Mouse (Mus musculus) liver, postnatal 0 days (tissue): ENCODE measurements around the gene Atp2a2. TPM values are rescaled to one million over a fixed set of nuclear protein-coding genes. Genes with fewer than 3 reads are reported as not detected.
"Not testable (repeated sequence)": the region's sequence is repeated elsewhere in the genome, so short reads cannot be mapped to it uniquely, and the experiment has no call there.

Source experiments
- ATAC-seq: fragments of 200-750 bp; cut with Nextera tagmentation; 2 replicates; pipeline ENCODE4 v1.8.0; 2017; ENCODE audit warnings: mild to moderate bottlenecking, moderate library complexity
- DNase-seq: peaks from one replicate; pipeline ENCODE4 v3.0.0-alpha.2; 2016
- H3K27ac ChIP-seq: fragments of 300-500 bp; sonication (generic); 2 replicates; pipeline ENCODE4 v1.5.1; 2014; ENCODE audit warnings: antibody characterized with exemption, moderate library complexity, mild to moderate bottlenecking, low read depth
- H3K27me3 ChIP-seq: fragments of 300-500 bp; sonication (generic); 2 replicates; pipeline ENCODE4 v1.6.1; 2014; ENCODE audit warnings: low read length, control low read depth, mixed read lengths; ENCODE audit not compliant: insufficient read depth
- H3K36me3 ChIP-seq: fragments of 300-500 bp; sonication (generic); replicated peaks from 2 replicates; pipeline ENCODE4 v1.6.1; 2014; ENCODE audit warnings: mild to moderate bottlenecking, control low read depth, low read length, moderate library complexity, mixed read lengths; ENCODE audit not compliant: insufficient read depth
- H3K4me1 ChIP-seq: fragments of 300-500 bp; sonication (generic); 2 replicates; pipeline ENCODE4 v1.6.1; 2014; ENCODE audit warnings: antibody characterized with exemption, mild to moderate bottlenecking, control low read depth; ENCODE audit not compliant: insufficient read depth
- H3K4me2 ChIP-seq: fragments of 300-500 bp; sonication (generic); 2 replicates; pipeline ENCODE4 v1.6.1; 2014; ENCODE audit warnings: low read depth, mild to moderate bottlenecking, low read length, moderate library complexity, mixed read lengths
- H3K4me3 ChIP-seq: fragments of 300-500 bp; sonication (generic); 2 replicates; pipeline ENCODE4 v1.5.1; 2014; ENCODE audit warnings: low read depth, low read length
- H3K9ac ChIP-seq: fragments of 300-500 bp; sonication (generic); replicated peaks from 2 replicates; pipeline ENCODE4 v1.6.1; 2014; ENCODE audit warnings: mild to moderate bottlenecking, moderate library complexity
- H3K9me3 ChIP-seq: fragments of 300-500 bp; sonication (generic); 2 replicates; pipeline ENCODE4 v1.6.1; 2016; ENCODE audit warnings: mild to moderate bottlenecking, control low read depth, low read length, mixed read lengths
- CTCF ChIP-seq: sonication (generic); IDR thresholded peaks from 2 replicates; pipeline ENCODE4 v1.5.1; 2016; ENCODE audit warnings: antibody characterized with exemption, low read depth
- EP300 ChIP-seq: IDR thresholded peaks from 2 replicates; pipeline ENCODE4 v1.6.1; 2016; ENCODE audit warnings: antibody characterized with exemption, low read depth, mild to moderate bottlenecking
- WGBS: fragments of 180-500 bp; shearing (Covaris S2); extraction: QIAGEN DNeasy Blood & Tissue Kit; methylation state at CpG from one replicate; pipeline ENCODE4 v1.1.7; 2014; ENCODE audit not compliant: insufficient replicate concordance; 5-methylcytosine and 5-hydroxymethylcytosine counted together
- polyA plus RNA-seq: library from polyadenylated mRNA; unstranded; fragments of >200 nt; fragmentation: Nextera tagmentation; extraction: Ambion mirVana; gene quantifications from 2 replicates; pipeline ENCODE4 v1.2.1, GENCODE M21; 2015

Gene Atp2a2
- polyA plus RNA-seq, 1 experiment from 2014 or later = 13.5 TPM

DNA sequence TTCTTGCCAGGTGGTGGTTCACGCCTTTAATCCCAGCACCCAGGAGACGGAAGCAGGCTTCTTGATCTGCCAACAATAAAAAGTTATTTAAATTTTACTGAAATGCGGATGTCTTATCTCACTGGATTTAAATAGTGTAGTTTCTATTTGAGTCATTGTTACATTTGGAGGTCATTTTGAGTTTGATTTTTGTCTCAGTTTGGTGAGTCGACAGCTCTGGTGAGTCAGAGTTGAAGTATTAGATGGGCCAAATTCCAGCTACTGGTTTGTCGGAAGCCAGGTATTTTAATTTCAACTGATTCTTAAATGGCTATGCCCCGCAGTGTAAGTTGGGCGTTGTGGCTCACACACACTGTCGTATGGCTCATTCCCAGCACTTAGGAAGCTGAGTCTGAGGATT, 70.8 kb downstream of the Atp2a2 start:
- peaks cover 73% of the 10 kb centered on the region for H3K36me3 ChIP-seq
- H3K9ac ChIP-seq = no peak overlapping the region
- no peak overlapping the region for H3K4me2 ChIP-seq
- H3K4me3 ChIP-seq = no peak overlapping the region
- H3K27ac ChIP-seq = no peak overlapping the region
- ATAC-seq (no peak), DNase-seq (no peak)
- TF ChIP-seq CTCF (no peak), EP300 (no peak)
- H3K4me1 ChIP-seq = no peaks in the 10 kb centered on the region
- H3K9me3 ChIP-seq = no peaks in the 10 kb centered on the region
- H3K27me3 ChIP-seq = no peaks in the 10 kb centered on the region
- 92% methylated on average over 8 of the region's 8 CpGs for whole genome bisulfite sequencing

DNA sequence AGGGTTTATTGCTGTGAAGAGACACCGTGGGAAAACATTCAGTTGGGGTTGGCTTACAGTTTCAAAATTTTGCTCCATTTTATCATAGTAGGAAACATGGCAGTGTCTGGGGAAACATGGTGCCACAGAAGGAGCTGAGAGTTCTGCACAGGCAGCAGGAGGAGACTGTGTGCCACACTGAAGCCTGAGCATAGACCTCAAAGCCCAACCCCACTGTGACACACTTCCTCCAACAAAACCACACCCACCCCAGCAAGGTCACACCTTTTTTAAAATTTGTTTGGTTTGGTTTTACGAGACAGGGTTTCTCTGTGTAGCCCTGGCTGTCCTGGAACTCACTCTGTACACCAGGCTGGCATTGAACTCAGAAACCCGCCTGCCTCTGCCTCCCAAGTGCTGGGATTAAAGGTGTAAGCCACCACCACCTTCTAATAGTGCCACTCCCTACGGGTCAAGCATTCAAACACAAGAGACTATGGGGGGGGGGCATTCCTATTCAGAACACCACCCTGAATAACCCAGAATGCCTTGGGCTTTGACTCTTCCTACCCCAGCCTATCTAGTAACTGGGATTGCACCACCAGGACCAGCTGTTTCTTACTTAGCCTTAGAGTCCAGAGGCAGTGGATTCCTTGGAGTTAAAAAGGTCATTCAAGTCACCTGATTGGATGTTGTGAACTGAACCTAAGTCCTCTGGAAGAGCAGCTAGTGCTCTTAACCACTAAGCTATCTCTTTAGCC, 71.8 kb downstream of the Atp2a2 start:
- TF ChIP-seq CTCF = no peak
- no peak for TF ChIP-seq EP300
- H3K4me2 ChIP-seq = no peak overlapping the region
- H3K4me3 ChIP-seq = no peak overlapping the region
- DNase-seq = no peak
- no peaks in the 10 kb centered on the region for H3K9me3 ChIP-seq
- H3K9ac ChIP-seq = no peak overlapping the region
- ATAC-seq = no peak
- no peaks in the 10 kb centered on the region for H3K4me1 ChIP-seq
- no peak overlapping the region for H3K27ac ChIP-seq
- H3K36me3 ChIP-seq = peaks cover 64% of the 10 kb centered on the region
- WGBS = 82% methylated on average over 4 of the region's 4 CpGs
- H3K27me3 ChIP-seq = no peaks in the 10 kb centered on the region

DNA sequence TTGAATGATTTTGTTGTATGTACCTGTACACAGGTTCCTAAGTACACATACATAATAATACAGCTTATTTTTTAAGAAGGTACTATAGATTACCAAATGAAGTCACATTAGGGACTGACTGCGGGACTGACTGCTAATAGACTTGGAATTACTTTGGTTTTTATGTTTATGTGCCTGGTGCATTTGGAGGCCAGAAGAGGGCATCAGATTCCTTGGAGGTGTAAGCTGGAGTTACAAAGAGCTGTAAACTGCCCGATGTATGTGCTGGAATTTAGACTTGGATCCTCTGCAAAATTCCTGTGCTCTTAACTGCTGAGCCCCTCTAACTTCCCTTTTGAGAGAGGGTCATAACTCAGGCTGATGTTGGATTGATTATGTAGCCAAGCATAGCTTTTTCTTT, 76.5 kb downstream of the Atp2a2 start:
- WGBS = 84% methylated on average over 2 of the region's 2 CpGs

DNA sequence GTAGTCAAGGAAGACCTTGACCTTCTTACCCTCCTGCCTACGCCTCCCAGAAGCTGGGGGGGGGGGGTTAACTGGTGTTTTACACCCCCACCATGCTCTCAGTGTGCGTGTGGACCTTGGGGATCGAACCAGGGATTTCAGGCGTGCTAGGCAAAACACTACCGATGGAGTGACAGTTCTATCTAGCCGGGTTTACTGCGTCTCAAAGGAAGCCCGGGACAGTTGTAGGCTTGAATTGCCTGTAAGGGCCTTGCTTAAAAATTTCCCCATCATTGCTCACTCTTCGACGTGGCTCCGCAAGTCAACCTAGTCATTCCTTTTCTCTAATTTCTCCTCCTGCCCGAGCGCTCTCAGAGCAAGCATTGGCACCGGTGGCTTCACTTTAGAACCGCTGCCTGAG, 78.9 kb downstream of the Atp2a2 start:
- DNase-seq (no peak), ATAC-seq (no peak)
- Histone ChIP-seq H3K36me3 (peaks cover 3% of the 10 kb centered on the region), H3K27me3 (no peaks in the 10 kb centered on the region), H3K4me3 (peak overlapping the region; percentile 80), H3K9me3 (no peaks in the 10 kb centered on the region), H3K4me1 (peaks cover 8% of the 10 kb centered on the region), H3K27ac (peak overlapping the region; percentile 77), H3K4me2 (peak overlapping the region; percentile 81), H3K9ac (peak overlapping the region; percentile 86)
- 21% methylated on average over 15 of the region's 15 CpGs for WGBS
- TF ChIP-seq EP300 (no peak), CTCF (no peak)

More for the DNA sequence above, 76.5 kb downstream of the Atp2a2 start:
- no peak overlapping the region for H3K27ac ChIP-seq
- no peak overlapping the region for H3K4me2 ChIP-seq
- H3K36me3 ChIP-seq = peaks cover 25% of the 10 kb centered on the region
- H3K4me1 ChIP-seq = peaks cover 8% of the 10 kb centered on the region
- no peak overlapping the region for H3K9ac ChIP-seq
- no peaks in the 10 kb centered on the region for H3K27me3 ChIP-seq
- TF ChIP-seq EP300 (no peak), CTCF (no peak)
- no peaks in the 10 kb centered on the region for H3K9me3 ChIP-seq
- ATAC-seq = no peak
- no peak for DNase-seq
- H3K4me3 ChIP-seq = no peak overlapping the region

DNA sequence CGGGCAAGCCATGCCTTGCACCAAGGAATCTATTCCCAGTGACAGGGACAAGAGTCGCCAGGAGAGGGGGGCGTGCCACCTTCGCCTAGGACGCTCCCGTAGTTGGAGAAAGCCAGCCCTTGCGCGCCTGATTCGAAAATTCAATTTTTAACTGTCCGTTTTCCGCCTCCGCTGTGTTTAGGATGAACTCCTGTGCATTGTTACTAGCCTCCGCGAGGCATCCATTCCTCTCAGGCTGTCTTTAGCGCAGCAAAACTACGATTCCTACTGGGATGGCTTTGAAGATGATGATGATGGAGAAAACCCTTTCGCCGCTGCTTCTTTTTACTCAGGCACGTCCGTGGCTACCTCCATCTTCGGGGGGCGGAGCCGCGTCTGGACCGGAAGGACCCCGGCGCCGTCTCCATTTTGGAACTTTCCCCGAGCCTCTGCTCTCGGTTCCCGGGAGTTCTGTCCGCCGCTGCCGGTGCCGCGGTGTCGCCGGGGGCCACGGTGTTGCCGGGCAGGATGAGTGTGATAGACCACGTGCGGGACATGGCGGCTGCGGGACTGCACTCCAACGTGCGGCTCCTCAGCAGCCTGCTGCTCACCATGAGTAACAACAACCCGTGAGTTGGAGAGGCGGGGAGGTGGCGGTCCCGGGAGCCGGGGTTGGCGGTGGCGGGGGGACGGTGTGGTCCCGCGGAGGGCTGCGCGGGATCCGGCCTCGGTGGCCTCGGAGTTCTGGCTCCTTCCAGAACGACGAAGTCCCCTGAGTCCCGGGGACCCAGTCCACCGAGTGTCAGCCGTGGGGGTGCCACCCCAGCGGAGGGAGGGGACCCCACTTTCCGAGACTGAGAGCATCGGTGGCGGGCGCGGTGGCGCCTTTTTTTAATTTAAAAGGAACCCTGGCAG, 79.7 kb downstream of the Atp2a2 start:
- DNase-seq = peak; percentile 92
- H3K4me1 ChIP-seq = peaks cover 8% of the 10 kb centered on the region
- H3K9me3 ChIP-seq = no peaks in the 10 kb centered on the region
- H3K9ac ChIP-seq = peak overlapping the region; percentile 86
- H3K4me3 ChIP-seq = peak overlapping the region; percentile 80
- no peaks in the 10 kb centered on the region for H3K27me3 ChIP-seq
- H3K27ac ChIP-seq = peak overlapping the region; percentile 77
- TF ChIP-seq CTCF (peak; percentile 33), EP300 (peak; percentile 80)
- peak overlapping the region; percentile 81 for H3K4me2 ChIP-seq
- peak; percentile 90 for ATAC-seq
- no peaks in the 10 kb centered on the region; the same call in 1 of the 2 replicates for H3K36me3 ChIP-seq
- WGBS = under 1% methylated on average over 73 of the region's 73 CpGs

DNA sequence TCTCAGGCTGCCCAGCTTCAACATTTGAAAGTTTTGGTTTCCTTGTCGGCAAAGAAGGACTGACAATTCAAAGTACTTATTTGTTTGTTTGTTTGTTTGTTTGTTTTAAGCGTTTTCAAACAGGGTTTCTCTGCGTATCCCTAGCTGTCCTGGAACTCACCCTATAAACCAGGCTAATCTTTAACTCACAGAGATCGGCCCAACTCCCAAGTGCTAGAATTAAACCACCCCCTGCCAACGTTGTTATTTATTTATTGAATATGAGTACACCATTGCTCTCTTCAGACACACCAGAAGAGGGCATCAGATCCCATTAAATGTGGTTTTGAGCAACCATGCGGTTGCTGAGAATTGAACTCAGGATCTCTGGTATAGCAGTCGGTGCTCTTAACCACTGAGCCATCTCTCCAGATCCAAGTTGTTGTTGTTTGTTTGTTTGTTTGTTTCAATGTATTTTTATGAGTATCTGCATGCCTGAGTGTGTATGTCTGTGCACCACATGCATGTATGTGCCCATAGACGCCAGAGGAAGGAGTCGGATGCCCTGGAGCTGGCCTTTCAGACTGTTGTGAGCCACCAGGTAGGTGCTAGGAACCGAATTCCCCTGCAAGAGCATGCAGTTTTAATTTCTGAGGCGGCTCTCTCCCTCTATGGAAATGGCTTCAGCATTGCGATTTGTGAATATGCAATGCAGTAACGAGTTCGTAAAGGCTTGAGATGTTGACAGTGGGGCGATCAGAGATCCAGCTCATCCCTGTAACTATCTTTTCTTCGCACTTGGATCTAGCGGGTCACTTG, 80.6 kb downstream of the Atp2a2 start, which contains the start of gene Anapc7:
TSS of gene Anapc7 (plus strand) at position 423 of the 798 bp plus-strand sequence.
- Histone ChIP-seq H3K9ac (peak within 1 kb of the TSS; percentile 86), H3K4me3 (peak within 1 kb of the TSS; percentile 80), H3K27me3 (no peaks in the 10 kb centered on the region), H3K36me3 (no peaks in the 10 kb centered on the region; the same call in 1 of the 2 replicates), H3K27ac (peak within 1 kb of the TSS; percentile 77), H3K4me1 (peaks cover 8% of the 10 kb centered on the region), H3K4me2 (peak within 1 kb of the TSS; percentile 81), H3K9me3 (no peaks in the 10 kb centered on the region)
- TF ChIP-seq EP300 (no peak), CTCF (peak; percentile 41)
- ATAC-seq (peak; percentile 12), DNase-seq (no peak)
- WGBS = 15% methylated on average over 17 of the region's 17 CpGs

DNA sequence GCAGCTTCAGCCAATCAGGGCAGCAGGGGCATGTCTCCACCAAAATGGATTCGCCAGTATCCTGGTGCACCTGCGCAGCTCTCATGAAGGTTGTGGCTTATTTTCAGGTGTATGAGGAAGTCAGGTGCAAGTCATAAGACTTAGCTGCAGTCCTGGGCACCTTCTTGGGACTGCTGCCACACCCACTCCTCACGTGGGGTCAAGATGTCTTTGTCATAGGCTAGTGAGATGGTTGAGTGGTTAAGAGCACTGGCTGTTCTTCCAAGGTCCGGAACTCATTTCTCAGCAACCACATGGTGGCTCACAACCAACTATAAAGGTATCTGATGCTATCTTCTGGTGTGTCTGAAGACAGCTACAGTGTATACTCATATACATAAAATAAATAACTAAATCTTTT, 81.3 kb downstream of the Atp2a2 start:
- not testable (repeated sequence) for H3K4me1 ChIP-seq, H3K9me3 ChIP-seq, H3K36me3 ChIP-seq, H3K4me3 ChIP-seq, DNase-seq, H3K4me2 ChIP-seq, H3K27me3 ChIP-seq, H3K9ac ChIP-seq, H3K27ac ChIP-seq, ATAC-seq
- 62% methylated on average over 4 of the region's 4 CpGs for WGBS
